Mouse (Mus musculus): ENCODE data around the gene Tmem33. TPM values are rescaled to one million over a fixed set of nuclear protein-coding genes. Genes with fewer than 3 reads are reported as not detected.

Tmem33 gene
- polyA plus RNA-seq, 1 experiment from 2014 or later = 118 TPM

- WGBS (ENCODE audit: insufficient replicate concordance) = 49% methylated on average over 7 of the region's 7 CpGs
- Histone ChIP-seq H3K9me3 (replicated peaks) (no peaks in the 10 kb centered on the region), H3K4me1 (peaks cover 45% of the 10 kb centered on the region), H3K4me3 (peak overlapping the region; percentile 89), H3K27me3 (replicated peaks) (no peaks in the 10 kb centered on the region), H3K4me2 (peak overlapping the region; percentile 78), H3K9ac (peak overlapping the region; percentile 98), H3K36me3 (peaks cover 58% of the 10 kb centered on the region), H3K27ac (peak overlapping the region; percentile 75)
- peak; percentile 72 for ATAC-seq
Measured at GRCm38 (mm10) chr5:67262964-67263363, 2.6 kb downstream of the Tmem33 start.

- Histone ChIP-seq H3K9ac (no peak overlapping the region), H3K9me3 (replicated peaks) (no peaks in the 10 kb centered on the region), H3K4me2 (no peak overlapping the region), H3K4me1 (peaks cover 31% of the 10 kb centered on the region), H3K27me3 (replicated peaks) (no peaks in the 10 kb centered on the region), H3K27ac (no peak overlapping the region), H3K36me3 (peaks cover 76% of the 10 kb centered on the region), H3K4me3 (no peak overlapping the region)
- 79% methylated on average over 1 of the region's 1 CpGs for WGBS (ENCODE audit: insufficient replicate concordance)
- ATAC-seq = no peak
Measured at GRCm38 (mm10) chr5:67266106-67266505, 5.7 kb downstream of the Tmem33 start.

DNA sequence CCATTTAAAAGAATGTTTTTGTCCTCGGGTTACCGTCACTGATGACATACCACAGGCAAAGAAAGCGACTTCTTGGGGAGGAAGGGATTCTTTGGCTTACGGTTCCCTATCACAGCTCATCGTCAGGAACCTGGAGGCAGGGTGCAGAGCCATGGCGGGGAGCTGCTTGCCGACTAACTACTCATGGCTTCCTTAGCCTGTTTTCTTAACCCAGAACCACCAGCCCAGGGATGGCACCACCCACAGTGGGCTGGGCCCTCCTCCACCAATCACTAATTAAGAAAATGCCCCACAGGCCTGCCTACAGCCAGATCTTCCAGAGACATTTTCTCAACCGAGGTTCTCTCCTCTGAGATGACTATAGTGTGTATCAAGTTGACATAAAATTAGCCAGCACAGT, 8.9 kb downstream of the Tmem33 start:
- H3K4me1 ChIP-seq = peaks cover 6% of the 10 kb centered on the region
- 85% methylated on average over 8 of the region's 8 CpGs for WGBS (ENCODE audit: insufficient replicate concordance)
- H3K9me3 ChIP-seq (replicated peaks) = no peaks in the 10 kb centered on the region
- no peak overlapping the region for H3K27ac ChIP-seq
- peaks cover 55% of the 10 kb centered on the region for H3K36me3 ChIP-seq
- no peaks in the 10 kb centered on the region for H3K27me3 ChIP-seq (replicated peaks)
- no peak overlapping the region for H3K4me3 ChIP-seq
- no peak overlapping the region for H3K9ac ChIP-seq
- 0 out of 2 replicates have a peak, but pooled peaks have one; percentile 51 for ATAC-seq
- H3K4me2 ChIP-seq = no peak overlapping the region

DNA sequence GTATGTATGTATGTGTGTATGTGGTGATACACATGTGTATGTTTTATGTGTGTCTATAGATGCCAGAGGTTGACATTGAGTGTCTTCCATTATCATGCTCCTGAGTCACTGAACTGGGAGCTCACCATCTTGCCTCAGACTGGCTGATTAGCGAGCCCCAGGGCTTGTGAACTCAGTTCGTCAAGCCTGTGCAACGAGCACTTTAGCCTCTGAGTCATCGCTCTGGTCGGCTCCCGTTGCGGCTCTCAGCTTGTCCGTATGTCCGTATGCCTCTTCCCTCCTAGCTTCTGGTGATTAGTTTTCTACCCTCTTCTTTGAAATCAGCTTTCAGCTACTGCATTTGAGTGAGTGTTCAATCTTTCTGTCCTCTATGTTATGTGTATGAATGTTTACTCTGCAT, 19.0 kb downstream of the Tmem33 start:
- ATAC-seq = peak; percentile 44
- no peaks in the 10 kb centered on the region for H3K27me3 ChIP-seq (replicated peaks)
- H3K4me3 ChIP-seq = 0 out of 2 replicates have a peak overlapping the region, but pooled peaks have one; percentile 9
- WGBS (ENCODE audit: insufficient replicate concordance) = 83% methylated on average over 9 of the region's 9 CpGs
- H3K9me3 ChIP-seq (replicated peaks) = no peaks in the 10 kb centered on the region; the same call in 1 of the 2 replicates
- peak overlapping the region; percentile 94 for H3K27ac ChIP-seq
- peak overlapping the region; percentile 19; the same call in 1 of the 2 replicates for H3K9ac ChIP-seq
- peak overlapping the region; percentile 40 for H3K4me2 ChIP-seq
- H3K4me1 ChIP-seq = peaks cover 47% of the 10 kb centered on the region
- peaks cover 54% of the 10 kb centered on the region for H3K36me3 ChIP-seq

- Histone ChIP-seq H3K4me1 (peaks cover 47% of the 10 kb centered on the region), H3K9ac (peak overlapping the region; percentile 19; the same call in 1 of the 2 replicates), H3K27ac (peak overlapping the region; percentile 94), H3K36me3 (peaks cover 59% of the 10 kb centered on the region), H3K9me3 (replicated peaks) (no peaks in the 10 kb centered on the region; the same call in 1 of the 2 replicates), H3K4me2 (peak overlapping the region; percentile 40), H3K27me3 (replicated peaks) (no peaks in the 10 kb centered on the region), H3K4me3 (0 out of 2 replicates have a peak overlapping the region, but pooled peaks have one; percentile 9)
- 55% methylated on average over 4 of the region's 4 CpGs for WGBS (ENCODE audit: insufficient replicate concordance)
- peak; percentile 86 for ATAC-seq
Measured at GRCm38 (mm10) chr5:67279840-67280239, 19.5 kb downstream of the Tmem33 start.

DNA sequence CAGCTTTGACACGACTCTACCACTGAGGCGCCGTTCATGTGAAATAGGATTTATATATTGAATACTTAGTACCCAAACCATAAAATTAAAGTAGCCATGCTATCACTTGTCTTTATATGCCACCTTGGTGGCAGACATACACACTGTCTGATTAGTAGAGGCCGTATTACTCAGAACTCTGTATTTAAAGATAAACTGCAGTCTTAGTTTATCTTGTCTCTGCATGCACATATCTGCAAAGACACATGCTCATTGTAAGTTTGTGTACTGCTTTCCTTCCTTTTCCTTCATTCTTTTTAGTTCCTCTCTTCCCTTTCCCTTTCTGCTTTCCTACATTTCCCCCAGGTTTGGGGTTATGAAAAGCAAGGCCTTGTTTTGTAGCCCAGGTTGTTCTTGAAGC, 20.0 kb downstream of the Tmem33 start:
- WGBS (ENCODE audit: insufficient replicate concordance) = 51% methylated on average over 4 of the region's 4 CpGs
- H3K36me3 ChIP-seq = peaks cover 64% of the 10 kb centered on the region
- no peaks in the 10 kb centered on the region for H3K27me3 ChIP-seq (replicated peaks)
- ATAC-seq = peak; percentile 93
- H3K9ac ChIP-seq = peak overlapping the region; percentile 63
- H3K4me3 ChIP-seq = peak overlapping the region; percentile 26
- peaks cover 47% of the 10 kb centered on the region for H3K4me1 ChIP-seq
- peak overlapping the region; percentile 94 for H3K27ac ChIP-seq
- H3K4me2 ChIP-seq = peak overlapping the region; percentile 64
- no peaks in the 10 kb centered on the region; the same call in 1 of the 2 replicates for H3K9me3 ChIP-seq (replicated peaks)

GRCm38 (mm10) chr5:67295029-67295428, 34.7 kb downstream of the Tmem33 start:
- Histone ChIP-seq H3K4me3 (no peak overlapping the region), H3K36me3 (peaks cover 69% of the 10 kb centered on the region), H3K4me1 (peaks cover 30% of the 10 kb centered on the region), H3K27me3 (replicated peaks) (no peaks in the 10 kb centered on the region), H3K27ac (peak overlapping the region; percentile 66), H3K9me3 (replicated peaks) (no peaks in the 10 kb centered on the region), H3K9ac (no peak overlapping the region), H3K4me2 (peak overlapping the region; percentile 31)
- ATAC-seq = peak; percentile 93
- 32% methylated on average over 3 of the region's 3 CpGs for WGBS (ENCODE audit: insufficient replicate concordance)

- no peak for ATAC-seq
- Histone ChIP-seq H3K9ac (no peak overlapping the region), H3K36me3 (peaks cover 69% of the 10 kb centered on the region), H3K9me3 (replicated peaks) (no peaks in the 10 kb centered on the region), H3K4me1 (peaks cover 30% of the 10 kb centered on the region), H3K27ac (peak overlapping the region; percentile 66), H3K27me3 (replicated peaks) (no peaks in the 10 kb centered on the region), H3K4me3 (no peak overlapping the region), H3K4me2 (0 out of 2 replicates have a peak overlapping the region, but pooled peaks have one; percentile 31)
- WGBS (ENCODE audit: insufficient replicate concordance) = 85% methylated on average over 6 of the region's 6 CpGs
Measured at GRCm38 (mm10) chr5:67295682-67296081, 35.3 kb downstream of the Tmem33 start.

- no peak for ATAC-seq
- Histone ChIP-seq H3K27ac (peak overlapping the region; percentile 66; the same call in 1 of the 2 replicates), H3K9me3 (replicated peaks) (no peaks in the 10 kb centered on the region), H3K4me1 (peaks cover 30% of the 10 kb centered on the region), H3K4me3 (no peak overlapping the region), H3K4me2 (no peak overlapping the region), H3K9ac (no peak overlapping the region), H3K36me3 (peaks cover 65% of the 10 kb centered on the region), H3K27me3 (replicated peaks) (no peaks in the 10 kb centered on the region)
- WGBS (ENCODE audit: insufficient replicate concordance) = 93% methylated on average over 1 of the region's 1 CpGs
Measured at GRCm38 (mm10) chr5:67296171-67296570, 35.8 kb downstream of the Tmem33 start.

GRCm38 (mm10) chr5:67297026-67297813, 36.9 kb downstream of the Tmem33 start:
- no peak overlapping the region for H3K4me3 ChIP-seq
- H3K9ac ChIP-seq = no peak overlapping the region
- WGBS (ENCODE audit: insufficient replicate concordance) = 84% methylated on average over 5 of the region's 5 CpGs
- H3K27ac ChIP-seq = no peak overlapping the region
- peaks cover 56% of the 10 kb centered on the region for H3K36me3 ChIP-seq
- no peak overlapping the region for H3K4me2 ChIP-seq
- ATAC-seq = no peak
- H3K9me3 ChIP-seq (replicated peaks) = no peaks in the 10 kb centered on the region
- peaks cover 30% of the 10 kb centered on the region for H3K4me1 ChIP-seq
- no peaks in the 10 kb centered on the region for H3K27me3 ChIP-seq (replicated peaks)

GRCm38 (mm10) chr5:67299847-67300412, 39.6 kb downstream of the Tmem33 start:
- Histone ChIP-seq H3K4me1 (peaks cover 21% of the 10 kb centered on the region), H3K27ac (no peak overlapping the region), H3K36me3 (peaks cover 36% of the 10 kb centered on the region), H3K27me3 (replicated peaks) (no peaks in the 10 kb centered on the region), H3K9ac (no peak overlapping the region), H3K4me3 (no peak overlapping the region), H3K9me3 (replicated peaks) (no peaks in the 10 kb centered on the region), H3K4me2 (no peak overlapping the region)
- ATAC-seq = no peak
- 86% methylated on average over 6 of the region's 6 CpGs for WGBS (ENCODE audit: insufficient replicate concordance)

GRCm38 (mm10) chr5:67300926-67301597, 40.7 kb downstream of the Tmem33 start:
- peaks cover 28% of the 10 kb centered on the region for H3K36me3 ChIP-seq
- peaks cover 17% of the 10 kb centered on the region for H3K4me1 ChIP-seq
- no peaks in the 10 kb centered on the region for H3K27me3 ChIP-seq (replicated peaks)
- H3K9ac ChIP-seq = no peak overlapping the region
- no peak for ATAC-seq
- no peak overlapping the region for H3K4me3 ChIP-seq
- no peak overlapping the region for H3K4me2 ChIP-seq
- H3K27ac ChIP-seq = no peak overlapping the region
- 88% methylated on average over 8 of the region's 8 CpGs for WGBS (ENCODE audit: insufficient replicate concordance)
- no peaks in the 10 kb centered on the region for H3K9me3 ChIP-seq (replicated peaks)
